ENCODE assay signal across 25 mouse cellular contexts in genomic region chr16:92330966-92331365, GRCm38 (mm10). TPM values are rescaled to one million over a fixed set of nuclear protein-coding genes. Genes with fewer than 3 reads are reported as not detected.
A peak's percentile ranks its signal among the peaks of the same experiment; 100 is the strongest.
DNase-seq lines count a peak whose midpoint lies in the region; ATAC-seq and TF ChIP-seq lines count a peak whose summit lies in the region.
"Had no signal": no experiment of that assay in that cellular context is flagged by ENCODE, and none has a peak within 500 bp of the region (broad histone marks: within the 10 kb centered on the region; RNA-seq: fewer than 3 reads in every experiment).

No protein-coding gene starts in this region.

- H3K9ac ChIP-seq in heart, embryonic 12.5 days, result no peak overlapping the region
- H3K9ac ChIP-seq in kidney, embryonic 16.5 days (replicated peaks; ENCODE audit: low read length), result no peak overlapping the region
- H3K9ac ChIP-seq in kidney, embryonic 15.5 days, result no peak overlapping the region
- H3K9ac ChIP-seq in liver, postnatal 0 days (replicated peaks), result no peak overlapping the region
- H3K9ac ChIP-seq: hindbrain, embryonic 15.5 days; liver, embryonic 15.5 days; stomach, embryonic 15.5 days had no signal

- 43% methylated on average over 5 of the region's 5 CpGs for WGBS in heart, embryonic 12.5 days
- WGBS in kidney, embryonic 16.5 days, result 44% methylated on average over 5 of the region's 5 CpGs
- WGBS in kidney, embryonic 15.5 days, result 43% methylated on average over 5 of the region's 5 CpGs
- 59% methylated on average over 5 of the region's 5 CpGs for WGBS in liver, postnatal 0 days (ENCODE audit: insufficient replicate concordance)

- H3K9me3 ChIP-seq in heart, embryonic 12.5 days (replicated peaks), result no peaks in the 10 kb centered on the region
- H3K9me3 ChIP-seq in kidney, embryonic 16.5 days (ENCODE audit: low read length), result no peaks in the 10 kb centered on the region
- H3K9me3 ChIP-seq in kidney, embryonic 15.5 days (replicated peaks), result no peaks in the 10 kb centered on the region
- H3K9me3 ChIP-seq in liver, postnatal 0 days (ENCODE audit: low read length), result no peaks in the 10 kb centered on the region
- H3K9me3 ChIP-seq: hindbrain, embryonic 15.5 days; liver, embryonic 15.5 days; stomach, embryonic 15.5 days had no signal

- ATAC-seq in heart, embryonic 12.5 days (ENCODE audit: insufficient number of reproducible peaks, low FRiP score), result peak; percentile 28; the same call in 1 of the 2 replicates
- ATAC-seq in kidney, embryonic 16.5 days (ENCODE audit: low FRiP score, low TSS enrichment), result peak; percentile 71
- no peak for ATAC-seq in kidney, embryonic 15.5 days (replicated peaks; ENCODE audit: low FRiP score)
- 0 out of 2 replicates have a peak, but pooled peaks have one; percentile 12 for ATAC-seq in liver, postnatal 0 days
- ATAC-seq: forebrain, embryonic 14.5 days; intestine, postnatal 0 days had no signal

- H3K27me3 ChIP-seq in heart, embryonic 12.5 days (replicated peaks), result no peaks in the 10 kb centered on the region
- no peaks in the 10 kb centered on the region for H3K27me3 ChIP-seq in kidney, embryonic 16.5 days (ENCODE audit: insufficient read depth, low read length)
- peaks cover 6% of the 10 kb centered on the region; the same call in 1 of the 2 replicates for H3K27me3 ChIP-seq in kidney, embryonic 15.5 days
- H3K27me3 ChIP-seq in liver, postnatal 0 days (ENCODE audit: insufficient read depth, low read length), result no peaks in the 10 kb centered on the region
- H3K27me3 ChIP-seq: hindbrain, embryonic 15.5 days; stomach, embryonic 15.5 days had no signal

- no peaks in the 10 kb centered on the region for H3K36me3 ChIP-seq in heart, embryonic 12.5 days
- no peaks in the 10 kb centered on the region for H3K36me3 ChIP-seq in kidney, embryonic 16.5 days (ENCODE audit: insufficient read depth, low read length)
- H3K36me3 ChIP-seq in kidney, embryonic 15.5 days, result no peaks in the 10 kb centered on the region
- H3K36me3 ChIP-seq in liver, postnatal 0 days (replicated peaks; ENCODE audit: insufficient read depth, low read length), result no peaks in the 10 kb centered on the region
- H3K36me3 ChIP-seq: hindbrain, embryonic 15.5 days; liver, embryonic 15.5 days; stomach, embryonic 15.5 days had no signal

- no peak for DNase-seq in heart, adult 18-20 months
- peak; percentile 66 to 72 for DNase-seq in cerebellum, postnatal 10 days
- no peak for DNase-seq in liver, postnatal 0 days
- no peak for DNase-seq in right cerebral cortex, adult 2 months (ENCODE audit: low spot score in 2 of 2)
- DNase-seq: gastrocnemius, postnatal 36 days; kidney, postnatal 25 days; lung, postnatal 36 days; spleen, adult 18-20 months; thymus, adult 2 months had no signal

- no peak overlapping the region for H3K4me2 ChIP-seq in heart, embryonic 12.5 days
- no peak overlapping the region for H3K4me2 ChIP-seq in kidney, embryonic 16.5 days (replicated peaks; ENCODE audit: low read depth, low read length)
- no peak overlapping the region for H3K4me2 ChIP-seq in kidney, embryonic 15.5 days
- H3K4me2 ChIP-seq in liver, postnatal 0 days (ENCODE audit: low read depth, low read length), result no peak overlapping the region
- H3K4me2 ChIP-seq: hindbrain, embryonic 15.5 days; liver, embryonic 15.5 days; stomach, embryonic 15.5 days had no signal

- peaks cover 27% of the 10 kb centered on the region; the same call in 1 of the 2 replicates for H3K4me1 ChIP-seq in heart, embryonic 12.5 days (replicated peaks)
- H3K4me1 ChIP-seq in kidney, embryonic 16.5 days (ENCODE audit: insufficient read depth, low read length), result peaks cover 4% of the 10 kb centered on the region; the same call in 1 of the 2 replicates
- H3K4me1 ChIP-seq in kidney, embryonic 15.5 days, result peaks cover 8% of the 10 kb centered on the region
- H3K4me1 ChIP-seq in liver, postnatal 0 days (ENCODE audit: insufficient read depth), result no peaks in the 10 kb centered on the region
- H3K4me1 ChIP-seq: hindbrain, embryonic 15.5 days; liver, embryonic 15.5 days; stomach, embryonic 15.5 days had no signal

- H3K27ac ChIP-seq in heart, embryonic 12.5 days (ENCODE audit: poor library complexity, severe bottlenecking), result peak overlapping the region; percentile 77
- no peak overlapping the region for H3K27ac ChIP-seq in kidney, embryonic 16.5 days (ENCODE audit: low read length)
- no peak overlapping the region for H3K27ac ChIP-seq in kidney, embryonic 15.5 days
- 0 out of 2 replicates have a peak overlapping the region, but pooled peaks have one; percentile 11 for H3K27ac ChIP-seq in liver, postnatal 0 days (ENCODE audit: low read depth)
- H3K27ac ChIP-seq: hindbrain, embryonic 15.5 days; left cerebral cortex, adult 2 months; liver, embryonic 15.5 days; stomach, embryonic 15.5 days had no signal

- H3K4me3 ChIP-seq in heart, embryonic 12.5 days, result no peak overlapping the region
- no peak overlapping the region for H3K4me3 ChIP-seq in kidney, embryonic 16.5 days (ENCODE audit: low read length)
- H3K4me3 ChIP-seq in kidney, embryonic 15.5 days (replicated peaks), result no peak overlapping the region
- H3K4me3 ChIP-seq in liver, postnatal 0 days (ENCODE audit: low read depth, low read length), result no peak overlapping the region
- H3K4me3 ChIP-seq: erythroblast, embryonic 14.5 days; hindbrain, embryonic 15.5 days; left cerebral cortex, adult 2 months; liver, embryonic 15.5 days; stomach, embryonic 15.5 days had no signal

- no peak for TF ChIP-seq EP300 in liver, postnatal 0 days (IDR thresholded peaks at IDR 0.05; ENCODE audit: low read depth)

- no peak for TF ChIP-seq CTCF in liver, postnatal 0 days (IDR thresholded peaks at IDR 0.05; ENCODE audit: low read depth)

RNA-seq across cellular contexts. Expression of gene Fam243, which starts 9.7 kb away (rescaled TPM):
- not detected in 2 replicates for polyA plus RNA-seq in heart, embryonic 12.5 days (2016; fragmentation: Nextera tagmentation; extraction: Ambion mirVana)
- total RNA-seq in heart, adult 18-20 months (2021), result 1 to 10 TPM in 1 of 2 experiments, under 1 TPM in 1; 0.87 to 1.1 TPM
- polyA plus RNA-seq in kidney, embryonic 16.5 days (2015; fragmentation: Nextera tagmentation; extraction: Ambion mirVana), result 0.07 TPM in 1 of 2 replicates, not detected in the other
- polyA plus RNA-seq in kidney, embryonic 15.5 days (2015; fragmentation: Nextera tagmentation; extraction: Ambion mirVana), result not detected in 2 replicates
- not detected in 2 replicates for polyA plus RNA-seq in liver, postnatal 0 days (2015; fragmentation: Nextera tagmentation; extraction: Ambion mirVana)
- total RNA-seq: gastrocnemius, postnatal 36 days; left cerebral cortex, adult 2 months; midbrain, postnatal 0 days had no signal
- polyA plus RNA-seq: C2C12; erythroblast, embryonic 14.5 days; hindbrain, embryonic 15.5 days; intestine, postnatal 0 days; limb, embryonic 11.5 days; liver, embryonic 15.5 days; midbrain, postnatal 0 days; stomach, embryonic 15.5 days; urinary bladder, adult 2 months had no signal

RNA-seq across cellular contexts. Expression of gene Kcne1, which starts 28.3 kb away (rescaled TPM):
- 78.4 and 87.1 TPM in 2 replicates for polyA plus RNA-seq in heart, embryonic 12.5 days (2016; fragmentation: Nextera tagmentation; extraction: Ambion mirVana)
- 1 to 10 TPM; 7.1 to 7.8 TPM for total RNA-seq in heart, adult 18-20 months (2021)
- 2.8 and 3.7 TPM in 2 replicates for polyA plus RNA-seq in kidney, embryonic 16.5 days (2015; fragmentation: Nextera tagmentation; extraction: Ambion mirVana)
- 1.8 and 2.0 TPM in 2 replicates for polyA plus RNA-seq in kidney, embryonic 15.5 days (2015; fragmentation: Nextera tagmentation; extraction: Ambion mirVana)
- not detected in 2 replicates for polyA plus RNA-seq in liver, postnatal 0 days (2015; fragmentation: Nextera tagmentation; extraction: Ambion mirVana)
- total RNA-seq: gastrocnemius, postnatal 36 days; left cerebral cortex, adult 2 months had no signal
- polyA plus RNA-seq: erythroblast, embryonic 14.5 days; intestine, postnatal 0 days; liver, embryonic 15.5 days; midbrain, postnatal 0 days had no signal

RNA-seq across cellular contexts. Expression of gene Smim11, which starts 29.9 kb away (rescaled TPM):
- 121 and 124 TPM in 2 replicates for polyA plus RNA-seq in heart, embryonic 12.5 days (2016; fragmentation: Nextera tagmentation; extraction: Ambion mirVana)
- total RNA-seq in heart, adult 18-20 months (2021), result 10 to 100 TPM; 80.8 to 88.3 TPM
- polyA plus RNA-seq in kidney, embryonic 16.5 days (2015; fragmentation: Nextera tagmentation; extraction: Ambion mirVana), result 101 and 110 TPM in 2 replicates
- polyA plus RNA-seq in kidney, embryonic 15.5 days (2015; fragmentation: Nextera tagmentation; extraction: Ambion mirVana), result 126 and 141 TPM in 2 replicates
- polyA plus RNA-seq in liver, postnatal 0 days (2015; fragmentation: Nextera tagmentation; extraction: Ambion mirVana), result 42.5 and 47.6 TPM in 2 replicates

RNA-seq across cellular contexts. Expression of gene Kcne2, which starts 38.8 kb away (rescaled TPM):
- polyA plus RNA-seq in heart, embryonic 12.5 days (2016; fragmentation: Nextera tagmentation; extraction: Ambion mirVana), result 2.0 and 2.1 TPM in 2 replicates
- total RNA-seq in heart, adult 18-20 months (2021), result not detected
- 0.21 TPM in 1 of 2 replicates, not detected in the other for polyA plus RNA-seq in kidney, embryonic 16.5 days (2015; fragmentation: Nextera tagmentation; extraction: Ambion mirVana)
- 0.10 and 0.27 TPM in 2 replicates for polyA plus RNA-seq in kidney, embryonic 15.5 days (2015; fragmentation: Nextera tagmentation; extraction: Ambion mirVana)
- polyA plus RNA-seq in liver, postnatal 0 days (2015; fragmentation: Nextera tagmentation; extraction: Ambion mirVana), result not detected in 2 replicates
- total RNA-seq: adrenal gland, postnatal 4 days; gastrocnemius, postnatal 36 days had no signal
- polyA plus RNA-seq: C2C12; embryonic facial prominence, embryonic 11.5 days; erythroblast, embryonic 14.5 days; liver, embryonic 15.5 days; urinary bladder, adult 2 months had no signal

Comparison
In these comparisons a context has a peak if more than half of its experiments do, and no peak if none do; other contexts are left out.
1. H3K27ac ChIP-seq: peak in heart, embryonic 12.5 days (single experiment) and liver, postnatal 0 days (single experiment); none in kidney, embryonic 16.5 days (single experiment) and kidney, embryonic 15.5 days (single experiment).
2. DNase-seq: peak in cerebellum, postnatal 10 days (2 of 2); none in heart, adult 18-20 months (0 of 2), liver, postnatal 0 days (single experiment) and right cerebral cortex, adult 2 months (0 of 2).
3. RNA of gene Kcne1, which starts 28.3 kb away (polyA plus RNA-seq): 78.4 to 87.1 TPM in heart, embryonic 12.5 days; 2.8 to 3.7 TPM in kidney, embryonic 16.5 days, 1.8 to 2.0 TPM in kidney, embryonic 15.5 days and not detected in liver, postnatal 0 days; every median in the first group is over 10 times any median in the second.